Mouse (Mus musculus) right cerebral cortex, postnatal 14 days (tissue): ENCODE measurements around the gene Pigk.

Experiments used
- DNase-seq: peaks from one replicate; pipeline ENCODE4 v3.0.0; 2022

Pigk gene

DNA sequence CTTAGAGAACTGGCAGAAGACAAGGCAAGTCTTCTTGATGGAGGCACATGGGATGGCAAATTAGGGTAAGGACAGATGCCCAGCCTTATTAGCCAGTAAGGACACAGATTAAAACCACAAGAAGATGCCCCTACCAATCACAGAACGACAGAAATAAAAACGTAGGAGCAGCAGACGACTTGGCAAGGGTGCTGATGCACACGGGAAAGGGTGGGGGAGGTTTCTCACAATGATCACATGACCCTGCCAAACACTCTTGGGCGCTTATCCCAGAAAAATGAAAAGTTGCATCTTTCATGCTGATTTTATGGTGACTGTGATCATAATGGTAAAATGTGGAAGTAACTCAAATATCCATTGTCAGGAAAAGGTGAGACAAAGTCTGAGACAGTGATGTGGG, 193.2 kb downstream of the Pigk start:
- DNase-seq = no peak

DNA sequence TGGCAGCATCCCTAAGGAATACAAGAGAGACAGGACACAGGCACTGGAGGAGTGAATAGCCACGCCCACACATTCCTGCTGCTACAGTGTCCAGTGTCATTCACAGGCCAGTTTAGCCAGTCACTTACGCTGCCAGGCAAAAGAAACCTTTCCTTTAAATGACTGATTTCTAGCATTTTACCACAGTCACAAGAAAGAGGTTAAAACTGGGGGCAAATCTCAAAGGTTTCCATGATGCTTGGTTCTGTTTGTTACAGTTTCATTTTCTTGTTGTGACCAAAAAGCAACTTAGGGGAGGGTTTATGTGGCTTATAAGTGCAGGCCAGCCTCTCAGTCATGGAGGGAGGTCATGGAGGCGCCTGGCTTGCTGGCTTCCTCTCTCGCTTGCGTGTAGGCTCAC, 193.8 kb downstream of the Pigk start:
- no peak for DNase-seq

DNA sequence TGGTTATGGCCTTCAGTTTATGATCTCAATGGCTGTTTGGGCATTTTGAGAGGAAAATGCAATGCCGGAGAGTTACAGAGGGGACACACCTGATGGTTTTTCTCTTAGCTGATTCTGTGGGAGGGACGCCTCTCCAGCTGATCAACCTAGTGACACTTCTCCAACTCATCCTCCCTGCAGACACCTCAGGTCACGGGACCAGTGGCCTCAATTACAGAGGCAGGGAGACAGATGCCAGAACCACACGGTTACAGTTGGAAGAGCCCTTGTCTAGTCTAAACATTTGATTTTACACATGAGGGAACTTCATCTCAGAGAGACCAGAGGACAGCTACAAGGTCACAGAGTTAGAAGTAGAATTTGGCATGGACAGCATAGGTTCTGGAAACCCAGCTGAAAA, 197.7 kb downstream of the Pigk start:
- no peak for DNase-seq

- no peak for DNase-seq
These were observed 198.6 kb downstream of the Pigk start for GRCm38 (mm10) chr3:152912216-152913101.

- DNase-seq = no peak
These were observed 199.2 kb downstream of the Pigk start for GRCm38 (mm10) chr3:152913150-152913549.

GRCm38 (mm10) chr3:152913625-152914024, 199.7 kb downstream of the Pigk start:
- no peak for DNase-seq

DNA sequence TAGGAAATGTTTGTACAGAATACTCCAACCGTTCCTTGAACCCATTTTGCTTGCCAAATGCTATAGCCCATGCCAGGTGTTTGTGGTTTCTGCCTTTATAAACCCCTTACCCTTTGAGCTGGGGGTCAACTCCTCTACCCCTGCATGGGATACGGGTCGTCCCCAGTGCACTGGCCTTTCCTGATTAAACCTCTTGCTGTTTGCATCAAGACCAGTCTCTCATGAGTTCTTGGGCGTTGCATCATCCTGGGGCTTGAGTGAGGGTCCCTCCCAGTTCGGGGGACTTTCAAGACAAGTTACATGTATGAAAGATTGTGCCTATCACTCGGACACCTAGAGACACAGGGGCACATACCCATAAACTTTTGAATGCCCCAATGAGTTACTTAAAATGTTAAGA, 200.5 kb downstream of the Pigk start:
- DNase-seq = no peak

GRCm38 (mm10) chr3:152917579-152917978, 203.7 kb downstream of the Pigk start:
- no peak for DNase-seq

GRCm38 (mm10) chr3:152919101-152919500, 205.2 kb downstream of the Pigk start:
- DNase-seq = no peak

DNA sequence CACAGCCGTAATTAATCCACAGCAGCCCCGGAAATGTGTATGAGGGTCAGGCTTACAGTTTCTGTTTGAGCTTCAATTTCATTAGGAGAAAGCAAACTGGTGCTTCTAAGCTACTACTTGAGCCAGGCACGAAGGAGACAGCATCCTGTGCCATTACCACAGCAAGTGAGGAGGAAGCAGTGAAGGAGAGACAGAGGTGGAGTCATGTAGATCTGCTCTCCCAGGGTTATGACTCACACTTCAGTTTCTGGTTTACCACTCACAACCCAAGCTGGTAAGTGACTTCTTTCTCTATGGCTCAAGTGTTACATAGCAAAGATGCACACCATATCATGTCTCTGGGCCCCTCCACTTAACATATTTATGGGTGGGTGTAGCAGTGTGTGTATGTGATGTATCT, 206.5 kb downstream of the Pigk start:
- no peak for DNase-seq

DNA sequence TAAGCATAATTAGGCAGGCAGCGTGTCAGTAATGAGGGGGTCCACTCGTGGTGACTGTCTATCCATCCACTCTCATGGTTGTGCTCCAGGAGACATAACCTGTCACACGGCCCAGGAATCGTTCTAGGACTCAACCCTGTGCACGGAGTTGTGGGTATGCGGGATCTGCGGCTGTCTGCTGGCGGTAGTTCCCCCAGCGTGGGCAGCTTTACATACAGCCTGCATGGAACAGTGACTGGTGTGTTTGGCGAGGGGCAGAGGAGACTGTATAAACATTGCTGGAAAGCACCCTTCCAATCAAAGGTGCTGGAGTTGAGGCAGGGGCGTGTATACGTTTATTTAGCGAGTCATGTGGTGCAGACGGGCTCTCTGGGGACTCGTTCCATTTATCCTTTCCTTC, 209.6 kb downstream of the Pigk start:
- no peak for DNase-seq

DNA sequence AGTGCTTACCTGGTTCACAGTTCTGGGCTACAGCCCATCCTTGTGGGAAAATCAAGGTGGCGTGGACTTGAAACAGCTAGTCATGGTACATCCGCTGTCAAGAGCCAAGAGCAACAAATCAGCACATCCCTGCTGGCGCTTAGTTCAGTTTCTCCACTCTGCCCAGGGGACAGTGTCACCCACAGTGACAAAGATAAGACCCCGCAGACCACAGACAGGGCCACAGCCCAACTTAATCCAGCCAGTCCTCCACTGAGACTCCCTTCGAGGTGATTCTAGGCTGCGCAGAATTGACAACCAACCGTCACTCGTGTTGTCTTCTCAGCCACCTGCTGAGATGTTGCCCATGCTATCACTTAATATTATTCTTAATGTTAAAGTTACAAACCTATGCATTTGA, 211.5 kb downstream of the Pigk start:
- no peak for DNase-seq

DNA sequence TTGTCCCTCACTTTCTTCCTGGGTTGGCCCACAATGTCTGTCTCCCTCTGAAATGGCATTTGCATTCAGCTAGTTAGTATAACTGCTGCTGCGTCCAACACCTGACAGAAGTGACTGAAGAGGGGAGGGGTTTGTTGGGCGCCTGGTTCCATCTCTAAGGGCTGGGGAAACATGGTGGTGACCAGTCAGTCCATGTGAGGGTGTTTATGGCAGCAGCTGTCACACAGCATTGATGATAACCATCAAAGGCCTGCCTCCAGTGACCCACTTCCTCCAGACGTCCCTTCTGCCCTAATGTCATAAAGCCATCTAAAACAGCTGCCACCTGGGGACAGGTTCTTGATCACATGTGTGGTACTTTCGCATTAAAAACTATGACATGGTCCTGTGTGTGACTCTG, 212.3 kb downstream of the Pigk start:
- DNase-seq = no peak

DNA sequence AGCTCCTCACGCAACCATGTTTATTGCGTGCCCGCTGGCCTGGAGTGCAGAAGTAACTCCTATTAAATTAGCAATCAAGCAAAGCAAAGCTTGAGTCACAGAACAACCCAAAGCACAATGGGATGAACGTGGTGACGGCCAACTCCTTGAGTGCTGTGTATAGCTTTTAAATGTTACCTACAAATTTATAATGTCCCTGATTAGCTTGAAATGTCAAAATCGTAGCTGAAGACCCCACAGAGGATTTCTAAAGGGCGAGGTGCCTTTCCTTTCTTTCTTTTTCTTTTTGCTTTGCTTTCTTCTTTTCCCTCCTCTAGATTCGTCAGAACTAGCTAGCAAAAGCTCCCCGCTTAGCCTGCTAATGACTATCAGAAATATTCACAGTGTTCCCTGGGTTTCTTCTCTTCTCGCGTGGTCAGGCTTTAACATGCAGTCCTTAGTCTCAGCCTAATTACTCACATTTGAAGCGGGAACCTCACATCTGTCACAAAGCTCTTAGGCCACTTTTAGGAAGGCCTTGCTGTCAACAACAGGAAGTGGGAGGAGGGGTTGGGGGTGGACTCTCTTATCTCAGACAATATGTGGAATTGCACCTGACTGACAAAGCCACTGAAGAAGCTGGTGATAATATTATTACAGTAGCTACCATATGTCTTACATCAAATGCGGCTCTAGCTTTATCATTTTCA, 214.5 kb downstream of the Pigk start:
- no peak for DNase-seq

DNA sequence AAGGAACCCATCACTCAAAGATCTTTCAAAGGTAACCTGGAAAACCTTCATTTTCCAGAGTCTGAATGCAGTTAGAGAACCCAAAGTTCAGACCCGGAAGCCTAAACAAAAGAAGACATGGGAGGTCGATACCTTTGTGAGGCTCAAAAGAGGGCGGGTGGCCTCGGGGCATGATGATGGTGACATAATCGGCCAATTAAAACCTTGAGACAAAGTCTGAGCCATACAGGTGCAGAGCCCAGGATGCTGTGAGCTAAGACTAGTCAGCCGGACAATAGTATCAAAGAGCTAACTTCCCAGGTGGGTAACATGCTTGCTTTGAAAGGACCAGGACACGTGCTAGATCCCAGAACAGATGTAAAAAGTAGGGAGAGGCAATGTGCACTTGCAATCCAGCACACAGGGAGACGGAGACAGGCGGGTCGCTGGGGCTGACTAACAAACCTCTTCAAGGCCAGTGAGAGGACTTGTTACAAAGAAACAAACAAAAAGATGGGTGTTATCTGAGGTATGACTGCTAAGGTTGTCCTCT, 215.4 kb downstream of the Pigk start:
- no peak for DNase-seq

GRCm38 (mm10) chr3:152929788-152930281, 215.9 kb downstream of the Pigk start:
- DNase-seq = no peak

GRCm38 (mm10) chr3:152931354-152931753, 217.5 kb downstream of the Pigk start:
- no peak for DNase-seq

GRCm38 (mm10) chr3:152932096-152932495, 218.2 kb downstream of the Pigk start:
- DNase-seq = no peak

DNA sequence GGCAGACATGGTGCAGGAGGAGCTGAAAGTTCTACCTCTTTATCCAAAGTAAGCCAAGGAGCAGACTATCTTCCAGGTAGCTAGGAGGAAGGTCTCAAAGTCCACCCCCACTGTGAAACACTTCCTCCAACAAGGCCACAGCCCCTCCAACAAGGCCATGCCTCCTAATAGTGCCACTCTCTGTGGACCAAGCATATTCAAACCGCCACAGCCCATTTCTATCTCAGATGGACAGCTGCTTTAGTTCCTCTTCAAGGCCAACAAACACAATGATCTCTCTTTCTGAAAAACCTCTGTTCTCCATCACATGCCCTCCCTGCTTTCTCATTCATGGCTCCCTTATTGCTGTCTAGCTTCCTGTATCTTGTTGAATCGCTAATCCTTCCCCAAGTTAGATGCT, 218.6 kb downstream of the Pigk start:
- DNase-seq = no peak

- no peak for DNase-seq
These were observed 219.8 kb downstream of the Pigk start for GRCm38 (mm10) chr3:152933737-152934136.

- DNase-seq = no peak
These were observed 222.4 kb downstream of the Pigk start for GRCm38 (mm10) chr3:152936313-152936712.

DNA sequence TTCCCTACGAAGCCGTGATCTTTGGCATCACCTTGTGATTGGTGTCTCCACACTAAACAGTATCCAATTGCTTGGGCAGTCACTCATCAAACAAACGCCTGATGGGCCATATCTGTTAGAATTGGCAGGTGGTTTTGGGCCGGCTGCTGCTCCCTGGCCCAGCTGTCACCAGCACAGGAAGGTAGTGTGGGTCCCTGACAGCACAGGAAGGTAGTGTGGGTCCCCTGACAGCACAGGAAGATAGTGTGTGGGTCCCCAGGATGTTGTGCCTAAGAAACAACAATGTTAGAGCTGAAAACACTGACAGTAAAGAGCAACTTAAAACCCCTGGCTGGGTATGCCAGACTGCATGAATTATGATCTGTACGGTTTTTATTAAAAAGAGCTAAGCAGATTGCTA, 227.8 kb downstream of the Pigk start:
- no peak for DNase-seq

DNA sequence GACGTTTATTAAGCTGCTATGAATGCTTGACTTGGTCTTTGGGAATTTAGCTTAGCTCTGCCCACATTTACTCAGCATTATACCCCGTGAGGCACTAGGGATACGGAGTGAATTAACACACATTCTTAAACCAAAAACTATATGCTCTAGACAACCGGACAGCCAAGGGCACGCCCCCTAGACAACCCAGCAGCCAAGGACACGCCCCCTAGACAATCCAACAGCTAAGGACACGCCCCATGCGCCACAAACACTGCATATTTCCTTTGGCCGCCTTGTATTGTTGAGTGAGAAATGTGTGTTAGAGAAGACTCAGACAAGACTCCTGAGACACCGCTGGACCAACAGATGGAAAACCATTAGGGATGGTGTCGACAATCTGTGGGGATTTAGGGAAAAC, 229.1 kb downstream of the Pigk start:
- no peak for DNase-seq

- no peak for DNase-seq
These were observed 230.9 kb downstream of the Pigk start for GRCm38 (mm10) chr3:152944766-152945165.
